Mouse (Mus musculus): ENCODE measurements around the gene Bckdha. TPM values are rescaled to one million over a fixed set of nuclear protein-coding genes. Genes with fewer than 3 reads are reported as not detected.

Gene Bckdha
- polyA plus RNA-seq, 2 experiments, result 54.2 to 67.0 TPM

GRCm38 (mm10) chr7:25671686-25672085, 12.9 kb upstream of the Bckdha start:
- peaks cover 21% of the 10 kb centered on the region for H3K36me3 ChIP-seq (ENCODE audit: control insufficient read depth, insufficient read depth, low read length)
- H3K4me3 ChIP-seq (replicated peaks; ENCODE audit: low read length), result no peak overlapping the region
- no peak overlapping the region for H3K4me2 ChIP-seq (replicated peaks; ENCODE audit: low read depth, low read length, severe bottlenecking)
- H3K9me3 ChIP-seq (ENCODE audit: control insufficient read depth, low read length), result no peaks in the 10 kb centered on the region
- no peak overlapping the region for H3K9ac ChIP-seq (ENCODE audit: low read depth, low read length, severe bottlenecking)
- no peak overlapping the region for H3K27ac ChIP-seq (replicated peaks; ENCODE audit: low read depth, low read length)
- ATAC-seq (ENCODE audit: low FRiP score, low read depth) (no peak), DNase-seq (ENCODE audit: low spot score) (no peak)
- WGBS, result 66% methylated on average over 2 of the region's 2 CpGs
- H3K27me3 ChIP-seq (ENCODE audit: control insufficient read depth, insufficient read depth, low read length), result peaks cover 25% of the 10 kb centered on the region
- no peak for TF ChIP-seq POLR2A (IDR thresholded peaks at IDR 0.05; ENCODE audit: borderline replicate concordance, extremely low read depth, insufficient read depth, insufficient read length)
- H3K4me1 ChIP-seq (ENCODE audit: control insufficient read depth, insufficient read depth, low read length), result peaks cover 3% of the 10 kb centered on the region; the same call in 1 of the 2 replicates

DNA sequence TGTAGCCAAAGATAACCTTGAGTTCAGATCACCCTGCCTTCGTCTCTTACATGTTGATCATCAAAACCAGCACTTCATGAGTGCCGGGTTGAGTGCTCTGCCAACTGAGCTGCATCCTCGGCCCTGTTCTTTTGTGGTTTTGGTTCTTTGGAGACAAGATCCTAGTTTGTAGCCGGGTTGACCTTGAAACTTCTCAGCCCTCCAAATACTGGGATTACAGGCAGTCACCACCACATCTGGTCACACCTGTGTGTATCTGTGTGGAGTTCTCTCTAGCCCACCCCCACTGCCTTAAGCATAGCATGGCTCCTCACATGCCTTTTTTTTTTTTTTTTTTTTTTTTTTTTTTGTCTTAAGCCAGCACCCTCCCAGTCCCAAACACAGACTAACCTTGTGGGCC, 11.3 kb upstream of the Bckdha start:
- Histone ChIP-seq H3K36me3 (ENCODE audit: control insufficient read depth, insufficient read depth, low read length) (peaks cover 28% of the 10 kb centered on the region), H3K9me3 (ENCODE audit: control insufficient read depth, low read length) (no peaks in the 10 kb centered on the region), H3K9ac (ENCODE audit: low read depth, low read length, severe bottlenecking) (no peak overlapping the region), H3K4me2 (replicated peaks; ENCODE audit: low read depth, low read length, severe bottlenecking) (no peak overlapping the region), H3K27ac (replicated peaks; ENCODE audit: low read depth, low read length) (no peak overlapping the region), H3K27me3 (ENCODE audit: control insufficient read depth, insufficient read depth, low read length) (peaks cover 18% of the 10 kb centered on the region), H3K4me1 (ENCODE audit: control insufficient read depth, insufficient read depth, low read length) (peaks cover 3% of the 10 kb centered on the region; the same call in 1 of the 2 replicates), H3K4me3 (replicated peaks; ENCODE audit: low read length) (no peak overlapping the region)
- DNase-seq (ENCODE audit: low spot score) (no peak), ATAC-seq (ENCODE audit: low FRiP score, low read depth) (no peak)
- no peak for TF ChIP-seq POLR2A (IDR thresholded peaks at IDR 0.05; ENCODE audit: borderline replicate concordance, extremely low read depth, insufficient read depth, insufficient read length)
- WGBS, result 93% methylated on average over 4 of the region's 4 CpGs

- Histone ChIP-seq H3K36me3 (ENCODE audit: control insufficient read depth, insufficient read depth, low read length) (peaks cover 33% of the 10 kb centered on the region), H3K9me3 (ENCODE audit: control insufficient read depth, low read length) (no peaks in the 10 kb centered on the region), H3K27me3 (ENCODE audit: control insufficient read depth, insufficient read depth, low read length) (peaks cover 13% of the 10 kb centered on the region), H3K9ac (ENCODE audit: low read depth, low read length, severe bottlenecking) (no peak overlapping the region), H3K4me3 (replicated peaks; ENCODE audit: low read length) (no peak overlapping the region), H3K4me1 (ENCODE audit: control insufficient read depth, insufficient read depth, low read length) (no peaks in the 10 kb centered on the region), H3K4me2 (replicated peaks; ENCODE audit: low read depth, low read length, severe bottlenecking) (no peak overlapping the region), H3K27ac (replicated peaks; ENCODE audit: low read depth, low read length) (no peak overlapping the region)
- ATAC-seq (ENCODE audit: low FRiP score, low read depth), result no peak
- WGBS, result 77% methylated on average over 9 of the region's 9 CpGs
- DNase-seq (ENCODE audit: low spot score), result no peak
- TF ChIP-seq POLR2A (IDR thresholded peaks at IDR 0.05; ENCODE audit: borderline replicate concordance, extremely low read depth, insufficient read depth, insufficient read length), result no peak
Observed at GRCm38 (mm10) chr7:25669631-25670030, 10.8 kb upstream of the Bckdha start.

DNA sequence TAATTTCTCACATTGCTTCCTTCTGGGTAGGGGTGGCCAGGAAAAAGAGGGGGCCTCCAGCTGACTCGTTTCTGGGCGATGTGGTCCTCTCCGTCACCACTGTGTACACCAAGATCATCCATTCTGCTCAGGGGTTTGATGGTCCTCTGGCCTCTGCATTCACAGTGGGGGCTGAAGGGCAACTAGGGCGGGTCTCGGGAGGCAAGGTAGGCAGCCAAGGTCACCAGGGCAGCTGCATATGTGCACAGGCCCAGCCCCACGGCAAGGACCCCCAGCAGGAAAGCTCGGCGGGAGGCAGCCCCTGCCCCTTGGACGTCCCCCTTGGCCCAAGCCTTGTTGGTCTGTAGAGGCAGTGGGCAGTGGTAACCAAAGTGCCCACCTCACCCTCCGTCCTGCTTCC, 10.4 kb upstream of the Bckdha start:
- TF ChIP-seq POLR2A (IDR thresholded peaks at IDR 0.05; ENCODE audit: borderline replicate concordance, extremely low read depth, insufficient read depth, insufficient read length), result no peak
- no peak overlapping the region for H3K4me2 ChIP-seq (replicated peaks; ENCODE audit: low read depth, low read length, severe bottlenecking)
- no peak overlapping the region for H3K9ac ChIP-seq (ENCODE audit: low read depth, low read length, severe bottlenecking)
- H3K4me1 ChIP-seq (ENCODE audit: control insufficient read depth, insufficient read depth, low read length), result no peaks in the 10 kb centered on the region
- no peaks in the 10 kb centered on the region for H3K9me3 ChIP-seq (ENCODE audit: control insufficient read depth, low read length)
- no peak for ATAC-seq (ENCODE audit: low FRiP score, low read depth)
- 93% methylated on average over 10 of the region's 10 CpGs for WGBS
- no peak for DNase-seq (ENCODE audit: low spot score)
- H3K36me3 ChIP-seq (ENCODE audit: control insufficient read depth, insufficient read depth, low read length), result peaks cover 38% of the 10 kb centered on the region
- peaks cover 8% of the 10 kb centered on the region for H3K27me3 ChIP-seq (ENCODE audit: control insufficient read depth, insufficient read depth, low read length)
- H3K4me3 ChIP-seq (replicated peaks; ENCODE audit: low read length), result no peak overlapping the region
- H3K27ac ChIP-seq (replicated peaks; ENCODE audit: low read depth, low read length), result no peak overlapping the region

DNA sequence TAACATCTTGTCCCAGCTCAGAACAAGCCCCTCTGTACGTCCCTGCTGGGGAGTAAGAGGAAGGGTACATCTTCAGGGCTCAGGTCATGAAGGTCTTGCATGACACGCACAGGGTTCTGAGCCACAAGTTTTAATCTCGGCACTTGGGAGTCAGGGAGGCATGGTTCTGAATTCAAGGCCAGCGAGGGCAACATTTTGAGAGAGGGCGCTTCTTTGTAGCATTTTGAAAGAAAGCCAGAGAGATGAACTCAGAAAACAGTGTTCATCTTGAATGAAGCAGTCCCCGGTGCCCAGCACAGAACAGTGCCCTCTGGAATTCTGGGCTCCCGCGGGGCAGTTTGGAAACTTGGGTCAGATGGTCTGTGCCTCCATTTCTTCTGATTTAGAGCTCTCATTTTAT, 7.6 kb upstream of the Bckdha start:
- Histone ChIP-seq H3K27me3 (ENCODE audit: control insufficient read depth, insufficient read depth, low read length) (no peaks in the 10 kb centered on the region), H3K4me3 (replicated peaks; ENCODE audit: low read length) (no peak overlapping the region), H3K36me3 (ENCODE audit: control insufficient read depth, insufficient read depth, low read length) (peaks cover 50% of the 10 kb centered on the region), H3K9ac (ENCODE audit: low read depth, low read length, severe bottlenecking) (no peak overlapping the region), H3K9me3 (ENCODE audit: control insufficient read depth, low read length) (no peaks in the 10 kb centered on the region), H3K27ac (replicated peaks; ENCODE audit: low read depth, low read length) (no peak overlapping the region), H3K4me2 (replicated peaks; ENCODE audit: low read depth, low read length, severe bottlenecking) (no peak overlapping the region), H3K4me1 (ENCODE audit: control insufficient read depth, insufficient read depth, low read length) (no peaks in the 10 kb centered on the region)
- WGBS, result 96% methylated on average over 8 of the region's 8 CpGs
- DNase-seq (ENCODE audit: low spot score) (no peak), ATAC-seq (ENCODE audit: low FRiP score, low read depth) (no peak)
- TF ChIP-seq POLR2A (IDR thresholded peaks at IDR 0.05; ENCODE audit: borderline replicate concordance, extremely low read depth, insufficient read depth, insufficient read length), result no peak

DNA sequence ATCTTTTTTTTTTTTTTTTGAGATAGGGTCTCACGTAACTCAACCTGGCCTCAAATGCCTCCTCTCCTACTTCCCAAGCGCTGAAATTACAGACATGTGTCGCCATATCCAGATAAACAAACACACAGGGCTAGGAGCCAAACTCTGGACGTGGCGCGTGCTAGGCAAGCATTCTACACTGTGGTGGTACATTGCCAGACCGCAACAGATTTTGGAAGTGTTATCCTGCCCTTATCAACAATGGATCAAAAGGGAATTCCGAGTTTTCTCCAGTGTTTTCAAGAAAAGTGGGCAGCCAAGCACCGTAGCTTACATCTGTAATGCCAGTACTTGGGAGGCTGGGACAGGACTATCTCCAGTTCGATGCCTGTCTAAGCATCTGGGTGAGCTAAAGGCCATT, 996 bp downstream of the Bckdha start:
- Histone ChIP-seq H3K27ac (replicated peaks; ENCODE audit: low read depth, low read length) (no peak overlapping the region), H3K9me3 (ENCODE audit: control insufficient read depth, low read length) (no peaks in the 10 kb centered on the region), H3K27me3 (ENCODE audit: control insufficient read depth, insufficient read depth, low read length) (no peaks in the 10 kb centered on the region), H3K9ac (ENCODE audit: low read depth, low read length, severe bottlenecking) (peak overlapping the region; percentile 66), H3K4me3 (replicated peaks; ENCODE audit: low read length) (peak overlapping the region; percentile 70), H3K4me2 (replicated peaks; ENCODE audit: low read depth, low read length, severe bottlenecking) (peak overlapping the region; percentile 79), H3K36me3 (ENCODE audit: control insufficient read depth, insufficient read depth, low read length) (peaks cover 14% of the 10 kb centered on the region), H3K4me1 (ENCODE audit: control insufficient read depth, insufficient read depth, low read length) (peaks cover 12% of the 10 kb centered on the region)
- TF ChIP-seq POLR2A (IDR thresholded peaks at IDR 0.05; ENCODE audit: borderline replicate concordance, extremely low read depth, insufficient read depth, insufficient read length), result no peak
- no peak for ATAC-seq (ENCODE audit: low FRiP score, low read depth)
- WGBS, result 39% methylated on average over 10 of the region's 10 CpGs
- no peak for DNase-seq (ENCODE audit: low spot score)
